Mouse (Mus musculus) E14TG2a.4 (cell line): ENCODE results near the gene Epb41.

Source experiments
- CTCF ChIP-seq: conservative IDR thresholded peaks from 2 replicates; pipeline ENCODE4 v1.5.1; 2014; ENCODE audit warnings: low read length
- POU5F1 ChIP-seq: IDR thresholded peaks from 2 replicates; pipeline ENCODE4 v1.6.1; 2014; ENCODE audit warnings: low read length, borderline replicate concordance

GRCm38 (mm10) chr4:131915821-131916328 lies 159.2 kb downstream of the Epb41 start:
- no peak for TF ChIP-seq CTCF
- TF ChIP-seq POU5F1 = no peak
